Mouse (Mus musculus): ENCODE measurements around the gene Med23. TPM values are rescaled to one million over a fixed set of nuclear protein-coding genes. Genes with fewer than 3 reads are reported as not detected.
A peak's percentile ranks its signal among the peaks of the same experiment; 100 is the strongest.

The Med23 gene
- polyA plus RNA-seq, 1 experiment, result 9.7 TPM

DNA sequence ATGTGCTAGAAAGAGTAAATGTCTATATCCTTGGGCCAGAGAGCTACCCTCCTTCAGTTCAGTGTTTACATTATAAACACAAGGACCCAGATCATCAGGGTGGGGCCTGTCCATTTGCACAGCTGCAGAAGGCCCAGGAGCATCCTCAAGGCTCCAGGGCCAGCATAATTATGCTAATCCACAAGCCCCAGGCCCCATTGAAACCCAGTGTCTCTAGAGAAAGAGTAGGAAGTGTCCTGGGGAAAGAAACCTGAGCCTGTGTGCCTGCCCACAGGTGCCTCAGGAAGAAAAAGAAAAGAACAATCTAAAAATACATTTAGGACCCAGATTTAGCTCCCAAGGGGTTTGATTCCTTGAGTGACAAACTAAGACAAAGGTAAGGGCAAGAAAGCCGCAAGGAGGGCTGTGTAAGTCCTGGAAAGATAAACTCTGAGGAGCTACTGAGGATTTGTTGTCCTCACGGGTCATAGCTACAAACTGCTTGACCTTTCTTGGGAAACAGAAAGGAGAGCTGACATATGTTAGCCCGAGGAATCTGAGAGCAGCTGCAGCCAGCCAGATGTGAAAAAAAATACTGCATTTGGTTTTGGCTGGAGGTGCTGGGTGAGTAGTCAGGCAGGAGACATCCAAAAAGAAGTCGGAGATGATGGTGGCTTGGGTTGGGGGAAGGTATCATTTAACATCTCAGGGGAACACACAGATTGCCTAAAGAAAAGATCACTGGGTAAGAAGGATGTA is 35.0 kb upstream of the Med23 start:
- Histone ChIP-seq H3K36me3 (ENCODE audit: control insufficient read depth, insufficient read depth) (no peaks in the 10 kb centered on the region), H3K79me2 (ENCODE audit: control insufficient read depth, insufficient read depth) (no peaks in the 10 kb centered on the region), H3K4me2 (ENCODE audit: low read depth) (peak overlapping the region; percentile 96), H3K27me3 (ENCODE audit: control insufficient read depth, insufficient read depth, insufficient read length) (no peaks in the 10 kb centered on the region), H3ac (ENCODE audit: control insufficient read depth, insufficient read length) (no peak overlapping the region), H3K4me3 (peak overlapping the region; percentile 8)
- TF ChIP-seq MYOD1 (IDR thresholded peaks at IDR 0.05; ENCODE audit: control insufficient read depth in 1 of 3, insufficient read length in 2 of 3, low read depth in 2 of 3), result peak in 1 of 3 experiments; percentile 16
- no peak for TF ChIP-seq MAX (IDR thresholded peaks at IDR 0.05; ENCODE audit: low read depth)

DNA sequence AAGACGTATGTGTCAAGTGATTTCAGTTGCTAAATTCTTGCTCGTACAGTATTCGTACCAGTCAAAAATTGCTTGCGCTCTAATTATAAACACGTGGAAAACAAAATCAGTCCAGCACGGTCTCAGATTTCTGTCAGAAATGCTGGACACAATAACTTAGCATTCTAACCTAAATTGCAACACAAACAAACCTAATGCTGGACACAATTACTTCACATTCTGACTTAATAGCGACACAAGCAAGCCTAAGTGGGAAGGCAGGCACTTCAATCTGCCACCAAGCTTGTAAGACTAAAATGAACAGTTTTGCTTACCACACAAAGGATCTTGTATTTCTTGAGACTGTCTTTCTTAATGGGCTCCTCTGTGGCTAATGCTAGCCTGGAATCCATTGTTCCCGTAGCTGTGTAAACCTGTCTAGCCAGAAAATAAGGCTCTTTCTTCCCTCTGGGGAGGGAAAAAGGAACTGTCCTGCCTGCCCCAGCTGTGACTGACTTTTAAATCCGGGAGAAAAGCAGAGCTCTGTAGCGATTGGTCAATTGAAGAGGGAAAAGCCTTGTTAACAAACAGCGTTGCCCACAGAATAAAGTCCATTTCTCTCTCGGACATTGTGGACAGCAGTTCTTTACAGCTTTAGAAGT is 34.0 kb upstream of the Med23 start:
- no peak overlapping the region for H3ac ChIP-seq (ENCODE audit: control insufficient read depth, insufficient read length)
- H3K79me2 ChIP-seq (ENCODE audit: control insufficient read depth, insufficient read depth), result no peaks in the 10 kb centered on the region
- no peaks in the 10 kb centered on the region for H3K36me3 ChIP-seq (ENCODE audit: control insufficient read depth, insufficient read depth)
- peak overlapping the region; percentile 8 for H3K4me3 ChIP-seq
- no peak for TF ChIP-seq TCF12 (IDR thresholded peaks at IDR 0.05; ENCODE audit: insufficient read depth, poor library complexity, severe bottlenecking)
- TF ChIP-seq REST (IDR thresholded peaks at IDR 0.05; ENCODE audit: insufficient read depth, insufficient read length), result no peak
- no peak for TF ChIP-seq MYOG (IDR thresholded peaks at IDR 0.05; ENCODE audit: control insufficient read depth in 1 of 3, insufficient read depth in 1 of 3, insufficient read length in 2 of 3, low read depth in 2 of 3)
- TF ChIP-seq MYOD1 (IDR thresholded peaks at IDR 0.05; ENCODE audit: control insufficient read depth in 1 of 3, insufficient read length in 2 of 3, low read depth in 2 of 3), result no peak
- TF ChIP-seq TCF3 (IDR thresholded peaks at IDR 0.05; ENCODE audit: insufficient read length, low read depth), result no peak
- TF ChIP-seq USF1 (IDR thresholded peaks at IDR 0.05; ENCODE audit: low read depth), result no peak
- no peak for TF ChIP-seq E2F4 (IDR thresholded peaks at IDR 0.05; ENCODE audit: insufficient read depth)
- no peak for TF ChIP-seq CEBPB (IDR thresholded peaks at IDR 0.05; ENCODE audit: insufficient read depth, poor library complexity, severe bottlenecking)
- TF ChIP-seq POLR2AphosphoS2 (IDR thresholded peaks at IDR 0.05; ENCODE audit: insufficient read length, low read depth), result no peak
- TF ChIP-seq POLR2A (IDR thresholded peaks at IDR 0.05; ENCODE audit: insufficient read length, low read depth), result no peak
- TF ChIP-seq MAX (IDR thresholded peaks at IDR 0.05; ENCODE audit: low read depth), result no peak
- TF ChIP-seq SRF (IDR thresholded peaks at IDR 0.05; ENCODE audit: control insufficient read depth, insufficient read length, low read depth), result no peak
- no peaks in the 10 kb centered on the region for H3K27me3 ChIP-seq (ENCODE audit: control insufficient read depth, insufficient read depth, insufficient read length)
- H3K4me2 ChIP-seq (ENCODE audit: low read depth), result peak overlapping the region; percentile 96

DNA sequence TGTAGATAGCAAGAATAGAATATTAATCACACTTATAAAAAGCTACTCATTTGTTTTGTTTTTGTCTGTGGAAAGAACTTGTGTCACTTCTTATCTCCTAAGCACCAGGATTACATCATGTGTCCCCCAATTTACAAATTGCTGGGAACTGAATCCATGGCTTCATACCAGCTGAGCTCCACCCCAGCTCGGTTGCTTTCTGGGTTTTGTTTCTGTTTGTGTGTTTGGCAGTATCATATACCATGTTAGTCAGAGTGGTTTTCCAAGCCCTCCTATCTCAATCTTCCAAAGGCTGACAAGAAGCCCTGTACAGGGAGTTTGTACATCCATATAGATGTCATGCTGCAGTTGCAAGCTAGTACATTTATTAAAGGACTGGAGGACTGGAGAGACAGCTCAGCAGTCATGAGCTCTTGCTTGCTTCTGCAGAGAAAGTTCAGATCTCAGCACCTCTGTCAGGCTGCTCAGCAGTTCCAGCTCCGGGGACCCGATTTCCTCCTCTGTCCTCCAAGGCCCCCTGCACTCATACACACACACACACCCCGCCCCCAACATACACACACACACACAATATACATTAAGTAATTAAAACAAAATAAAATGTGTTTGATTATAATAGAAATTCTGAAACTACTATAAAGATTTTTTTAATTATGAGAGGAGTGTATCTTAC is 33.3 kb upstream of the Med23 start:
- no peak for TF ChIP-seq E2F4 (IDR thresholded peaks at IDR 0.05; ENCODE audit: insufficient read depth)
- TF ChIP-seq REST (IDR thresholded peaks at IDR 0.05; ENCODE audit: insufficient read depth, insufficient read length), result no peak
- TF ChIP-seq MYOG (IDR thresholded peaks at IDR 0.05; ENCODE audit: control insufficient read depth in 1 of 3, insufficient read depth in 1 of 3, insufficient read length in 2 of 3, low read depth in 2 of 3), result no peak
- Histone ChIP-seq H3K79me2 (ENCODE audit: control insufficient read depth, insufficient read depth) (no peaks in the 10 kb centered on the region), H3K4me2 (ENCODE audit: low read depth) (peak overlapping the region; percentile 96), H3K27me3 (ENCODE audit: control insufficient read depth, insufficient read depth, insufficient read length) (no peaks in the 10 kb centered on the region), H3K36me3 (ENCODE audit: control insufficient read depth, insufficient read depth) (no peaks in the 10 kb centered on the region), H3K4me3 (peak overlapping the region; percentile 8), H3ac (ENCODE audit: control insufficient read depth, insufficient read length) (no peak overlapping the region)

DNA sequence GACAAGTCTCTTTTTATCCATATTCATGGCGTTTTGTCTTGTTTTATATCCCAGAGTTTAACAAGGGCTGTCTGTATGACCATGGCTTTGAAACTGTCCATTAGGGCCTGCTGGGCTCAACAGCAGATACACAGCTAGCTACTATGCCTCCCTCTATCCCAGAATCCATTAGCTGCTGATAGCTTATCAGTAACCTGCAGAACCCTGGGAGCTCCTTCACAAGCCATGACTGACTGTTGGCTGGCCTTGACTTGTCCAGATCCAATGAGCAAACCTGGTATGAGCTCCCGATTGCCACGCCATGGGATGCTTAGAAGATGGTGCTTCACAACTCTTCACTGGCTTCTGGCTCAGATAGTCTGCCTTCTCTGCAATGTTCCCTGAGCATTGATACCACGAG is 29.0 kb upstream of the Med23 start:
- H3K79me2 ChIP-seq (ENCODE audit: control insufficient read depth, insufficient read depth), result no peaks in the 10 kb centered on the region
- TF ChIP-seq MYOD1 (IDR thresholded peaks at IDR 0.05; ENCODE audit: control insufficient read depth in 1 of 3, insufficient read length in 2 of 3, low read depth in 2 of 3) (no peak), REST (IDR thresholded peaks at IDR 0.05; ENCODE audit: insufficient read depth, insufficient read length) (no peak)
- H3K4me3 ChIP-seq, result no peak overlapping the region
- no peaks in the 10 kb centered on the region for H3K36me3 ChIP-seq (ENCODE audit: control insufficient read depth, insufficient read depth)
- no peak overlapping the region for H3K4me2 ChIP-seq (ENCODE audit: low read depth)
- H3ac ChIP-seq (ENCODE audit: control insufficient read depth, insufficient read length), result no peak overlapping the region
- H3K27me3 ChIP-seq (ENCODE audit: control insufficient read depth, insufficient read depth, insufficient read length), result no peaks in the 10 kb centered on the region

DNA sequence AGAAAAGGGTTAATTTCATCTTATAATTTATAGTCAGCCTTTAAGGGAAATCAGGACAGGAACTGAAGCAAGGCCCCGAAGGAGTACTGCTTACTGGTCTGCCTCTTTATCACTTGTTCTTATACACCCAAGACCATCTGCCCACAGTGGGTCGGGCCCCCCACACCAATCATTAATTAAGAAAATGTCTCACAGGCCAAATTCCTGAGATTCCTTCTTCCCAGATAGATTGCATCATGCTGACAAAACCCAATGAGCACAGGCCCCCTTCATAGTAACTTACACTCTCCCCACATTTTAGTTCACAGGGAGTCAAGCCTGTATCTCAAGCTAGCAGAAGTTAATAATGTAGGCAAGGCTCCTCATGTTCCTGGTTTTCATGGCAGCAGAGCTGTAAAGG is 27.8 kb upstream of the Med23 start:
- no peaks in the 10 kb centered on the region for H3K36me3 ChIP-seq (ENCODE audit: control insufficient read depth, insufficient read depth)

More for the DNA sequence above, 27.8 kb upstream of the Med23 start:
- Histone ChIP-seq H3ac (ENCODE audit: control insufficient read depth, insufficient read length) (no peak overlapping the region), H3K4me3 (no peak overlapping the region), H3K27me3 (ENCODE audit: control insufficient read depth, insufficient read depth, insufficient read length) (no peaks in the 10 kb centered on the region), H3K4me2 (ENCODE audit: low read depth) (no peak overlapping the region), H3K79me2 (ENCODE audit: control insufficient read depth, insufficient read depth) (no peaks in the 10 kb centered on the region)
- TF ChIP-seq CEBPB (IDR thresholded peaks at IDR 0.05; ENCODE audit: insufficient read depth, poor library complexity, severe bottlenecking), result 0 out of 2 replicates have a peak, but pooled peaks have one; percentile 12
- TF ChIP-seq E2F4 (IDR thresholded peaks at IDR 0.05; ENCODE audit: insufficient read depth), result no peak

All from myocyte (in vitro differentiated cells).